Mouse (Mus musculus) thymus, postnatal 25 days (tissue): ENCODE data around the gene Olfr228.
"Not testable (repeated sequence)": the region's sequence is repeated elsewhere in the genome, so short reads cannot be mapped to it uniquely, and the experiment has no call there.

Experiments used
- DNase-seq: peaks from one replicate; pipeline ENCODE4 v3.0.0; 2022

Olfr228 gene

DNA sequence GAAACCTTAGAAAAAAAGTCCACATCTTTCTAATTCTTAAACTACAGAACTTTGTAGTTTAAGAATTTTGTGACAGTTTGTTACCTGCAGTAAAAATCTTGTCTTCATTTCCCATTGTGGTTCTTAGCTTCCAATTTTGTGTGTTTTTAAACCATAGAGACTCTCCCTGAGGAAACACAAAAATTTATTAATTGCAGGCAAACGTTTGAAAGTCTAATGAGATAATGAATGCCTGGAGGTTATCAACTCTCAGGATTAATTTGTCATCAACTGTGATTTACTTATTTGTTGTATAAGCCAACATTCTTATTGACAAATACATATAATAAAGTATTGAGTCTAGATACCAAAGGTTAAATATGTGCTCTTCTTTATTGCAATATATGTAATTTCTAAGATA is at the start of gene Olfr228:
Gene Olfr228, minus strand, starts transcription at position 101 of the 400 bp plus-strand sequence.
- DNase-seq = no peak

DNA sequence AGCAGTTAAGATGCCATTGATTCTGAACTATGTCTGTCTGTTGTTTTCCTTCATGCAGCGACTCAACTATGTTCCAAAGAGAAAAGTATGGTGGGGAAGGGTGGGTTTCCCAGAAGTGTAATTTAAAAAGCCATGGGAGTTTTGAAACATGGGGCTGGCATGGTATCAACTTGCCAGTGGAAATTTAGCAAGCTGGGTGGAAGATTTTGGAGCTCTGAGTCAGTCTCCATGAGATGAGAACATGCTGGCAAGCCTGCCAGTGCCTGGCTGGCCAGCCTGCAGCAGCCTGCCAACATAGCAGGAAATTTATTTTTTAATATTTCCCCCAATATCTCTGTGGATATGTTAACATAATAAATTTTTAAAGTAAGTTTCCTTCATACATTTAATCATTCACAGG is 43.8 kb upstream of the Olfr228 start:
- DNase-seq = no peak

DNA sequence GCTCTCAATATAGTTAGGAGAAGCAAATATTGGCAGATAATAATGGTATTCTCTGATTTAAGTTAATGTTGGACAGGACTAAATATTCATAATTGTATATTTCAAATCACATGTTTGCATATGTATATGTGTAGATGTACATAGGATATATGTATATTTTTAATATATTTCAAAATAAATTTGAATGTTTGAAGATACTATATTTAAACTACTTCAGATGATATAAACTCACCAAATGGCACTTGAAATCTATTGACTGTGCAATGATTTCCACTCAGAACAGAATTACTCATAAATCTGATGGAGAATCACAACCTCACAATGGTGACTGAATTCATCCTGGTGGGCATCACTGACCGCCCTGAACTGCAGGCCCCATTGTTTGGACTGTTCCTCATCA is 21.0 kb upstream of the Olfr228 start, which contains the start of gene Olfr1076:
Gene Olfr1076, plus strand, starts transcription at position 301 of the 400 bp plus-strand sequence.
- DNase-seq = no peak

DNA sequence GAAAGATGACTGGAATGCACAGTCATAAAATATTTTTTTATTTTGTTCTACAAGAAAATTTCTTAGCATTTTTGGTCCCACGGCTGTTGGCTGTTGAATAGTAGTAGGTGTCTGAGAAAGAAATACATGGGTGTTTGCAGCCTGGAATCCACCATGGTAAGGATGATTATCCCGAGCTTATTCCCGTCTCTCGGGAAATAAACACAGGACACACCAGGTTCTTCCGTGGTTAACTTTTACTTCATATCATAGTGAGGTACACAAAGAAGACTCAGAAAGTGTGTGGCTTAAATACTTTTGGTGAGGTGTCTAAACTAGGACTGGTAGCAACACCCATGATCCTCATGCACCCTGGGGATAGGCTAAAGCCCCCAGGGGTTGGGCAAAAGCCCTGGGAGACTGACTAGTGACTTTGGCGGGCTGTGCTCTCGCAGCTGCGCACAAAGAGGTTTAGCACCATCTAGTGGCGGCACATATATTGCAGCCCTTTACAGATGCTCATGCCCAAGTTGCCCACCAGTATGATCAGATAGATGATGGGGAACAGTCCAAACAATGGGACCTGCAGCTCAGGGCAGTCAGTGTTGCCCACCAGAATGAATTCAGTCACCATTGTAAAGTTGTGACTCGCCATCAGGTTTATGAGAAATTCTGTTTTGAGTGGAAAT is 22.6 kb downstream of the Olfr228 start:
- peak; percentile 35 for DNase-seq

DNA sequence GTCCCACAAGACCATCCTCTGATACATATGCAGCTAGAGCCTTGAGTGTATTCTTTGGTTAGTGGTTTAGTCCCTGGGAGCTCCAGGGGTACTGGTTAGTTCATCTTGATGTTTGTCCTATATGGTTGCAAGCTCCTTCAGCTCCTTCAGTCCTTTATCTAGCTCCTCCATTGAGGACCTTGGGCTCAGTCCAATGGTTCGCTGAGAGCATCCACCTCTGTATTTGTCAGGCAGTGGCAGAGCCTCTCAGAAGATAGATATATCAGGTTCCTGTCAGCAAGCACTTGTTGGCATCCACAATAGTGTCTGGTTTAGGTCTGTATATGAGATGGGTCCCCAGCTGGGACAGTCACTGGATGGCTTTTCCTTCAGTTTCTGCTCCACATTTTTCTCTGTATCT is 26.8 kb downstream of the Olfr228 start:
- no peak for DNase-seq

DNA sequence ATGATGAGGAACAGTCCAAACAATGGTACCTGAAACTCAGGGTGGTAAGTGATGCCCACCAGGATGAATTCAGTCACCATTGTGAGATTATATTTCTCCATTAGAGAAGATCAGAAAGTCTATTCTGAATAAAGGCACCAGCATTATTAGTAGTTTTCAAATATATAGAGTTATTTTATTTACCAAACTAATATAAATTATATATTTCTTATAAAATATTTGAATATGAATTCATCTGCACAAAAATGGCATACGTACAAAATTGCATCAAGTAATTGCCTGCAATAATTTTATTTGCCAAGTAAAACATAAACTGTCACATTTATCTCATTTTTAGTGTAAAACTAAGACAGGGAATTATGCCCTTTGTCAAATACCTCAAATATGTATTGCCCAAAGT is 31.0 kb downstream of the Olfr228 start, which contains the start of gene Olfr1066:
Gene Olfr1066, minus strand, starts transcription at position 101 of the 400 bp plus-strand sequence.
- DNase-seq = no peak

DNA sequence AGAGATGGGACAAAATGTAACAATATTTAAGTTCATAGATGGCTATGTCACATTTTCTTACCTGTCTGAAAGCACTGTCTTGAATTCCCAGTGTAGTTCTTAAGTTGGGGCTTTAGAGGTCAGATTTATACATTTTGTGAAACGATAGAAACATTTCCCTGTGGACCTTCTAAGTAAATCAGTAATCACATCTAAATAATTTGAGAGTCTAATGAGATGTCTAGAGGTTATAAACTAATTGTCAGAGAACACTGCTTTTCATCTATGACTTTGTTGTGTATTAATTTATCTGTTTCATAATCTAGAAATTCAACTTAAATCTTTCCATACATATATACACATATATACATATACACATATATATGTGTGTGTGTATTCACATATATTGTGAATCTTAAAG is 36.7 kb downstream of the Olfr228 start, which contains the start of gene Olfr1065:
Gene Olfr1065, minus strand, starts transcription at position 101 of the 400 bp plus-strand sequence.
- DNase-seq = not testable (repeated sequence)

DNA sequence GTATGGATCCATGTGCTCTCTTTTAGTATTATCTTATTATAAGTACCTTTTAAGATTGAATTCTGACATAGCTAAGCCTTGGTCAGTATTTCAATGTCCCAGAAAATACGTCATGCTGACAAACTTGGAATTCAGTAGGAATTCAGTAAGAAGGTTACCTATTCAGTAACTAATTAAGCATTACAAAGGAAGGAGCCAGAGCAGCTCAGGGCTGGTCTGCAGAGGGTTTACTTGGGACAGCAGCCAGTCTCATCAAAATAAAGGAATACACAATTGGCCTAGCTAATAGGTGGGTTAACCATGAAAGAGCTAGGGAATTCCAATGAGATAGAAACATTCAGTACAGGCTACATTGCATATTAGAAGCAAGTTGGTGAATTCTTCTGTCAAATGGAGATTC is 45.1 kb downstream of the Olfr228 start:
- DNase-seq = not testable (repeated sequence)
